Mouse (Mus musculus) testis, adult 2 months (tissue): ENCODE data around the gene Isyna1. TPM values are rescaled to one million over a fixed set of nuclear protein-coding genes. Genes with fewer than 3 reads are reported as not detected.

ENCODE experiments used
- H3K27ac ChIP-seq: fragments of 200-500 bp; 2 replicates; pipeline ENCODE4 v1.5.1; 2012; ENCODE audit warnings: low read depth, low read length; ENCODE audit not compliant: control insufficient read depth, insufficient read depth
- H3K27me3 ChIP-seq: fragments of 200-500 bp; 2 replicates; pipeline ENCODE4 v1.6.1; 2012; ENCODE audit warnings: mild to moderate bottlenecking, low read length, moderate library complexity; ENCODE audit not compliant: control insufficient read depth, insufficient read depth
- H3K36me3 ChIP-seq: fragments of 200-500 bp; 2 replicates; pipeline ENCODE4 v1.6.1; 2012; ENCODE audit warnings: mild to moderate bottlenecking, low read length; ENCODE audit not compliant: control insufficient read depth, insufficient read depth
- H3K4me1 ChIP-seq: fragments of 200-500 bp; 2 replicates; pipeline ENCODE4 v1.6.1; 2012; ENCODE audit warnings: low read length; ENCODE audit not compliant: control insufficient read depth, insufficient read depth
- H3K4me3 ChIP-seq: fragments of 200-500 bp; 2 replicates; pipeline ENCODE4 v1.5.1; 2012; ENCODE audit warnings: low read depth, mild to moderate bottlenecking, low read length, moderate library complexity, mixed read lengths; ENCODE audit not compliant: control insufficient read depth
- CTCF ChIP-seq: fragments of 200-500 bp; IDR thresholded peaks from 2 replicates; pipeline ENCODE4 v1.5.1; 2012; ENCODE audit warnings: low read depth, mild to moderate bottlenecking, inconsistent platforms, low read length, moderate library complexity; ENCODE audit not compliant: control insufficient read depth, insufficient read depth, insufficient replicate concordance
- POLR2A ChIP-seq: fragments of 200-500 bp; IDR thresholded peaks from 2 replicates; pipeline ENCODE4 v1.6.1; 2012; ENCODE audit warnings: low read depth, mild to moderate bottlenecking, inconsistent platforms, low read length, moderate library complexity; ENCODE audit not compliant: control insufficient read depth
- polyA plus RNA-seq: library from polyadenylated mRNA; depleted of rRNA; stranded (reverse); fragments of >200 nt; gene quantifications from 2 replicates; pipeline ENCODE4 v1.2.3, GENCODE M21; 2012

Gene Isyna1
- polyA plus RNA-seq, 1 experiment, result 561 TPM

DNA sequence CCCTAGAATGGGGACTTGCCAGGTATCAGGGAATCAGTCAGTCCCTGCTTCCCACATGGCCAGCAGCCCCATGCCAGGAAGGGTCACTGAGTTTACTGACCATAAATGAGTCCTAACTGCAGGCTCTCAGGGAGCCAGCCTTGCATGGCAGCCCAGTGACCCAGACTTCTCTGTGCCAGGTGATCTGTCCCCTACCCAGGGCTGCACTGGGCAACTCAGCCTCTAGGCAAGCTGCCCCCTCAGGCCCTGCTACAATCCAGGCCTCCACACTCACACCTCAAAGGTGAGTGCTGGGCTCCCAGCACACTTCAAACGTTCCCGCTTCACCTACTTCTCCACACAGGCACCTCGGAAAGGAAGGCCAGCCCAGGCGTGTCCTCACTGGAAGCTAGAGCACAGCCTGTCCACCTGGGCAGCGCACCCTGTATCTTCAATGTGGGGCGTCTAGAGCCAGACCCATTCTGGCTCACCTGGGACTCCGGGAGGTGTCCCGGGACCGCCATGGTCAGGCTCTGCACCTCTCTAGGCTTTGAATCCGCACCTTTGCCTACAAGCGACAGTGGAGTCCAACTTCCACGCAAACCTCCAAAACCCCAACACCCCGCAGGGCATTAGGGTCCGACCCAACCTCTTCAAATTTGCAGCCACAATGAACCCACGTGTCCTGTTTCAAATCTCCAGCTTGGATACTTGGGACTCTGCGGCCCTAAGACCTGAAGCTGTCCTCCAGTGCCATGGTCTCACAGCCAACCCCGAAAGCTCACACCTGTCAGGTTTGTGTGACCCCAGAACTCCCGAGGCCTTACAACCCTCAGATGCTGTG, 12.8 kb downstream of the Isyna1 start:
- Histone ChIP-seq H3K4me1 (peaks cover 40% of the 10 kb centered on the region), H3K36me3 (no peaks in the 10 kb centered on the region), H3K27ac (no peak overlapping the region), H3K4me3 (no peak overlapping the region), H3K27me3 (no peaks in the 10 kb centered on the region)
- TF ChIP-seq POLR2A (no peak), CTCF (no peak)

GRCm38 (mm10) chr8:70607603-70607897, 13.4 kb downstream of the Isyna1 start:
- Histone ChIP-seq H3K4me1 (peaks cover 37% of the 10 kb centered on the region), H3K27me3 (no peaks in the 10 kb centered on the region), H3K27ac (no peak overlapping the region; the same call in 1 of the 2 replicates), H3K36me3 (no peaks in the 10 kb centered on the region), H3K4me3 (peak overlapping the region; percentile 83)
- TF ChIP-seq CTCF, result no peak
- TF ChIP-seq POLR2A, result no peak

- no peak for TF ChIP-seq CTCF
- no peak for TF ChIP-seq POLR2A
- H3K4me3 ChIP-seq, result peak overlapping the region; percentile 83
- H3K36me3 ChIP-seq, result no peaks in the 10 kb centered on the region
- H3K27ac ChIP-seq, result peak overlapping the region; percentile 88
- H3K27me3 ChIP-seq, result no peaks in the 10 kb centered on the region
- H3K4me1 ChIP-seq, result peaks cover 37% of the 10 kb centered on the region
Observed at GRCm38 (mm10) chr8:70607898-70608748, 13.9 kb downstream of the Isyna1 start.

- no peak for TF ChIP-seq CTCF
- no peak for TF ChIP-seq POLR2A
- Histone ChIP-seq H3K4me3 (peak within 1 kb of the TSS; percentile 83), H3K4me1 (peaks cover 37% of the 10 kb centered on the region), H3K36me3 (no peaks in the 10 kb centered on the region), H3K27me3 (no peaks in the 10 kb centered on the region), H3K27ac (peak within 1 kb of the TSS; percentile 93)
Observed at GRCm38 (mm10) chr8:70608749-70609367, 14.7 kb downstream of the Isyna1 start, which contains the start of gene Ssbp4. Gene Ssbp4, minus strand, starts transcription at chr8:70608872.

GRCm38 (mm10) chr8:70609368-70609848, 15.2 kb downstream of the Isyna1 start:
- peaks cover 37% of the 10 kb centered on the region for H3K4me1 ChIP-seq
- peak overlapping the region; percentile 93 for H3K27ac ChIP-seq
- no peaks in the 10 kb centered on the region for H3K27me3 ChIP-seq
- TF ChIP-seq CTCF (no peak), POLR2A (peak; percentile 56)
- no peaks in the 10 kb centered on the region for H3K36me3 ChIP-seq
- H3K4me3 ChIP-seq, result peak overlapping the region; percentile 77

- peaks cover 37% of the 10 kb centered on the region for H3K4me1 ChIP-seq
- H3K27me3 ChIP-seq, result no peaks in the 10 kb centered on the region
- peak overlapping the region; percentile 77 for H3K4me3 ChIP-seq
- H3K36me3 ChIP-seq, result no peaks in the 10 kb centered on the region
- H3K27ac ChIP-seq, result peak overlapping the region; percentile 93
- TF ChIP-seq POLR2A (peak; percentile 64), CTCF (no peak)
Observed at GRCm38 (mm10) chr8:70609849-70610795, 15.9 kb downstream of the Isyna1 start.
